Mouse (Mus musculus): ENCODE measurements at regions not wholly inside any gene's neighbourhood (a gene's known extent, or its start where the extent isn't known, plus 50 kb on each side); places are given as distances from the start of the nearest gene placed in this dataset.

- TF ChIP-seq CTCF (IDR thresholded peaks at IDR 0.05; ENCODE audit: borderline replicate concordance, insufficient read depth, low read length) (no peak), POLR2A (IDR thresholded peaks at IDR 0.05; ENCODE audit: low read depth, low read length) (no peak)
Measured at GRCm38 (mm10) chr12:78137196-78137595, 56.8 kb upstream of the Gm6657 start.
